Mouse (Mus musculus) intestine, embryonic 16.5 days (tissue): ENCODE data around the gene Zfp970. TPM values are rescaled to one million over a fixed set of nuclear protein-coding genes. Genes with fewer than 3 reads are reported as not detected.
"Not testable (repeated sequence)": the region's sequence is repeated elsewhere in the genome, so short reads cannot be mapped to it uniquely, and the experiment has no call there.

Experiments used
- ATAC-seq: fragments of 200-750 bp; cut with Nextera tagmentation; 2 replicates; pipeline ENCODE4 v1.8.0; 2017; ENCODE audit warnings: moderate TSS enrichment, moderate library complexity
- H3K27ac ChIP-seq: fragments of 300-500 bp; sonication (generic); 2 replicates; pipeline ENCODE4 v1.5.1; 2014; ENCODE audit warnings: mild to moderate bottlenecking, low read length
- H3K27me3 ChIP-seq: fragments of 300-500 bp; sonication (generic); replicated peaks from 2 replicates; pipeline ENCODE4 v1.6.1; 2014; ENCODE audit warnings: low read length, control low read depth, mixed read lengths; ENCODE audit not compliant: control insufficient read depth, insufficient read depth
- H3K36me3 ChIP-seq: fragments of 300-500 bp; sonication (generic); 2 replicates; pipeline ENCODE4 v1.6.1; 2014; ENCODE audit warnings: low read length, control low read depth; ENCODE audit not compliant: control insufficient read depth, insufficient read depth
- H3K4me1 ChIP-seq: fragments of 300-500 bp; sonication (generic); 2 replicates; pipeline ENCODE4 v1.6.1; 2014; ENCODE audit warnings: low read length, control low read depth, mixed read lengths; ENCODE audit not compliant: control insufficient read depth, insufficient read depth
- H3K4me2 ChIP-seq: fragments of 300-500 bp; sonication (generic); 2 replicates; pipeline ENCODE4 v1.6.1; 2014; ENCODE audit warnings: low read depth, low read length, control low read depth
- H3K4me3 ChIP-seq: fragments of 300-500 bp; sonication (generic); 2 replicates; pipeline ENCODE4 v1.5.1; 2014; ENCODE audit warnings: mild to moderate bottlenecking, low read length
- H3K9ac ChIP-seq: fragments of 300-500 bp; sonication (generic); 2 replicates; pipeline ENCODE4 v1.6.1; 2014; ENCODE audit warnings: low read depth, low read length
- H3K9me3 ChIP-seq: fragments of 300-500 bp; sonication (generic); 2 replicates; pipeline ENCODE4 v1.6.1; 2016; ENCODE audit warnings: low read length, control low read depth; ENCODE audit not compliant: control insufficient read depth
- WGBS: fragments of 180-500 bp; shearing (Covaris S2); extraction: QIAGEN DNeasy Blood & Tissue Kit; methylation state at CpG from one replicate; pipeline ENCODE4 v1.1.7; 2014; 5-methylcytosine and 5-hydroxymethylcytosine counted together
- polyA plus RNA-seq: library from polyadenylated mRNA; unstranded; fragments of >200 nt; fragmentation: Nextera tagmentation; extraction: Ambion mirVana; gene quantifications from 2 replicates; pipeline ENCODE4 v1.2.1, GENCODE M21; 2015

Gene Zfp970
- polyA plus RNA-seq = 11.2 and 12.5 TPM in 2 replicates

DNA sequence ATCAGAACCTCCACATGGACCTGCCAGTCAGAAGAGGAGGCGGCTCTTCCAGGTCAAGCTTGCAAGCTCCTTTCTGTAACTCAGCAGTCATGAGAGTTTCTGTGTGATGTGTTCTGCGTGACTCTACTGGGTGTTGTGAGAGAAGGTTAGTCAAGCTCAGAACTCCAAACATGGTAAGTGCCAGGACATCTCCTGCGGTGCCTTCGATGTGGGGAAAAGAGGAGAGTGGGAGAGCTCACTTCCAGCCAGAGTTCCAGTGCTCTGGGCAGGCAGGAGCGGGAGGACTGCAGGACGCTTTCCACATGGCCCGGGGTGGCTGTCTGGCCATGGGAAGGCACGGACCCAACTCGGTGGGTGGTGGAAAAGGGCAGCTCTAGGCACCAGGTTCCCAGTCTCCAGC, at the start of gene Zfp970:
TSS of gene Zfp970 (plus strand) at position 58 of the 400 bp plus-strand sequence.
- H3K36me3 ChIP-seq, H3K27me3 ChIP-seq, H3K27ac ChIP-seq, H3K9me3 ChIP-seq, H3K4me1 ChIP-seq, ATAC-seq: not testable (repeated sequence)
- Histone ChIP-seq H3K4me2 (peak within 1 kb of the TSS; percentile 37; the same call in 1 of the 2 replicates), H3K9ac (peak within 1 kb of the TSS; percentile 49; the same call in 1 of the 2 replicates), H3K4me3 (peak within 1 kb of the TSS; percentile 45)
- WGBS = 2% methylated on average over 8 of the region's 9 CpGs

DNA sequence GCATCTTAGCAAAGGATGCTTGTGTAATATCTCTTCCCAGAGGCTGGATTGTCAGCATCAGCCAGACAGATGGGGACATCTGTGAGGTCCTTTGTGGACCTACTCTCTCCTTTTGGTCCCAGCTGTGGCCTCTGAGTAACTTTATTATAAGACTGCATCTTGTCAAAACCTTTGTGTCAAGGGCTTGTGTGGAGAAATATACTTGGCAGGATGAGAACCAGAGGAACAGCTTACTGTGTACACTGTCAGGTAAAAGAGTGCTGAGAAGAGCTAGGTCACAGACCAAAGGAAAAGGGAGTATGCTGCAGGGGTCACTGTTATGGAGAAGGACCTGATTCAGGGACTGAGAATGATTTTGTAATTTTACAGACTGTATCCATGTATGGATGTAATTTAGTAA, 3.7 kb downstream of the Zfp970 start:
- not testable (repeated sequence) for H3K27me3 ChIP-seq, H3K9me3 ChIP-seq, H3K4me2 ChIP-seq, ATAC-seq, H3K36me3 ChIP-seq, H3K27ac ChIP-seq, H3K9ac ChIP-seq, H3K4me3 ChIP-seq, H3K4me1 ChIP-seq

- WGBS = 86% methylated on average over 5 of the region's 10 CpGs
Observed at GRCm38 (mm10) chr2:177472261-177472660, 7.7 kb downstream of the Zfp970 start.

GRCm38 (mm10) chr2:177481971-177482370, 17.4 kb downstream of the Zfp970 start:
- not testable (repeated sequence) for H3K4me1 ChIP-seq, H3K36me3 ChIP-seq, H3K9me3 ChIP-seq, H3K9ac ChIP-seq, ATAC-seq, H3K27ac ChIP-seq, H3K4me3 ChIP-seq, H3K27me3 ChIP-seq, H3K4me2 ChIP-seq
- whole genome bisulfite sequencing = 93% methylated on average over 1 of the region's 1 CpGs

More at GRCm38 (mm10) chr2:177472261-177472660, 7.7 kb downstream of the Zfp970 start:
- not testable (repeated sequence) for H3K4me1 ChIP-seq, H3K27me3 ChIP-seq, H3K4me2 ChIP-seq, H3K27ac ChIP-seq, H3K9ac ChIP-seq, H3K4me3 ChIP-seq, H3K9me3 ChIP-seq, H3K36me3 ChIP-seq, ATAC-seq

GRCm38 (mm10) chr2:177483238-177483948, 18.9 kb downstream of the Zfp970 start:
- not testable (repeated sequence) for H3K9me3 ChIP-seq, H3K9ac ChIP-seq, H3K27me3 ChIP-seq, H3K36me3 ChIP-seq, ATAC-seq, H3K4me1 ChIP-seq, H3K4me3 ChIP-seq, H3K27ac ChIP-seq, H3K4me2 ChIP-seq
- 89% methylated on average over 11 of the region's 11 CpGs for WGBS

DNA sequence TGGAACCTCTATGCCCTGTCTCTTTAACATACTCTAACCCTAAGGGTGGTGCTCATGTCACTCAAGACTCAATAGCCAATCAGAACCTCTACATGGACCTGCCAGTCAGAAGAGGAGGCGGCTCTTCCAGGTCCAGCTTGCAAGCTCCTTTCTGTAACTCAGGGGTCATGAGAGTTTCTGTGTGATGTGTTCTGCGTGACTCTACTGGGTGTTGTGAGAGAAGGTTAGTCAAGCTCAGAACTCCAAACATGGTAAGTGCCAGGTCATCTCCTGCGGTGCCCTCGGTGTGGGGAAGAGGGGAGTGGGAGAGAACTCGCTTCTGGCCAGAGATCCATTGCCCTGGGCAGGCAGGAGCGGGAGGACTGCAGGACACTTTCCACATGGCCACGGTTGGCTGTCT, 33.5 kb downstream of the Zfp970 start, which contains the start of gene Gm14403:
TSS of gene Gm14403 (plus strand) at position 149 of the 400 bp plus-strand sequence.
- Histone ChIP-seq H3K9ac (0 out of 2 replicates have a peak within 1 kb of the TSS, but pooled peaks have one; percentile 48), H3K4me2 (peak within 1 kb of the TSS; percentile 32; the same call in 1 of the 2 replicates), H3K4me3 (peak within 1 kb of the TSS; percentile 48)
- not testable (repeated sequence) for H3K27ac ChIP-seq, H3K36me3 ChIP-seq, ATAC-seq, H3K9me3 ChIP-seq, H3K4me1 ChIP-seq, H3K27me3 ChIP-seq
- 13% methylated on average over 7 of the region's 7 CpGs for WGBS

DNA sequence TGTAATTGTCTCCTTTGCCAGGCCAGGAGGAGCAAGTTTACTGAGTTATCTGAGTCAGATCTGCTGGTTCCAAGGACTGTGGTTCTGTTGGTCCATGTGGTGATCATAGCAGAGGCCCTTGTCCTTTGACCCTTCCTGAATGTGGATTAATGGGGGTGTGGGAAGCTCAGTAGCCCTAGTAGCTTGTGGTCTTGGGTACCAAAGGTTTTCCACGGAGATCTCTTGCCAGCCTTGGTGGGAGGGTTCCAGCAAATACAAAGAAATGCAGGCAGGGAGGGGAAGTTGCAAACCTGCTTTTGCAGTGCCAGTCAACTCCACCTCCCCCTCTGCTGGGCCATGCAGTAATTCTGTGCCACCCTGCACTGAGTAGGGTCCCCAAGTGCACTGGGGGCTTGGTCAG, 34.6 kb downstream of the Zfp970 start:
- not testable (repeated sequence) for H3K36me3 ChIP-seq, H3K4me2 ChIP-seq, H3K27ac ChIP-seq, ATAC-seq, H3K9me3 ChIP-seq, H3K4me1 ChIP-seq, H3K27me3 ChIP-seq, H3K9ac ChIP-seq, H3K4me3 ChIP-seq
- 36% methylated on average over 1 of the region's 1 CpGs for WGBS

DNA sequence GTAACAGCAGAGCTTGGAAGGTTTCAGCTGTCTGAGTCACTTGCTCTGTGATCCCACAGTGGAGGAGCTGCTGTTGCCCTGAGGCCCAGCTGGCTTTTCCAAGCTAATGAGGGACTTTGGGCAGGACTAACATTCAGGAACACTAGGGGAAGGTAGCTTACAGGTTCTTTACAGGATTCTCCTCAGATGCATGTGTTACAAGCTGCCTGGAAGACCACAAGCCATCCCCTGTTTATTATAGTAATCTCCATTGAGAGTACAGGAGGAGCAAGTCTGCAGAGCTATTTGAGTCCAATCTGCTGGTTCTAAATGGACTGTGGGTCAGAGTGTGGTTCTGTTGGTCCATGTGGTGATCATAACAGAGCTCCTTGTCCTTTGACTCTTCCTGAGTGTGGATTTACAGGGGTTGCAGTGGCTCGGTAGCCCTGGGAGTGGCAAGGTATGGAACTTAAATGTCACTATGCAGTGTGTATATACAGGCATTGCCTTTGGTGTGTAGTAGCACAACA, 40.7 kb downstream of the Zfp970 start:
- H3K4me1 ChIP-seq, H3K4me3 ChIP-seq, H3K9me3 ChIP-seq, ATAC-seq, H3K4me2 ChIP-seq, H3K9ac ChIP-seq, H3K36me3 ChIP-seq, H3K27me3 ChIP-seq, H3K27ac ChIP-seq: not testable (repeated sequence)
- WGBS = 100% methylated on average over 1 of the region's 1 CpGs

DNA sequence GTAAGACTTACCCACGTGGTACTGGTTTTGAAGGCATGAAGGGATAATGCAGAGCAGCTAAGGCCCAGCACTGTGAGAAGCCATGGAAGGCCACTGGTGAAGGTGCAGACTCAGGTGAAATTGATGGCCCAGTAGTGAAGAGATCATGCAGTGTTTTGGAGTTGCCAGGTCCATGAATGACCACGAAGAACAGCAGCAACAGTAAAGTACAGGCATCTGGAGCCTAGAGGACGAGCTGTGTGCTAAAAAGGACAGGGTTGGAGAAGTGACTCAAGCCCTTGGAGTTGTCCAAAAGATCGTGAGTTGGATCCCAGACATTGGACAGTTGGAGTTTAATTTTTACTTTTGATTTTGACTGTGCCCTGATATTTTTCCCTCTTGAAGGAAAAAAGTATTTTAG, 46.8 kb downstream of the Zfp970 start:
- ATAC-seq, H3K4me2 ChIP-seq: not testable (repeated sequence)
- 70% methylated on average over 4 of the region's 4 CpGs for WGBS

More for the DNA sequence above, 46.8 kb downstream of the Zfp970 start:
- not testable (repeated sequence) for H3K9ac ChIP-seq, H3K27me3 ChIP-seq, H3K4me3 ChIP-seq, H3K9me3 ChIP-seq, H3K4me1 ChIP-seq, H3K27ac ChIP-seq, H3K36me3 ChIP-seq
